Mouse (Mus musculus) spleen, adult 2 months (tissue): ENCODE results near the gene Gm42791. TPM values are rescaled to one million over a fixed set of nuclear protein-coding genes. Genes with fewer than 3 reads are reported as not detected.

ENCODE experiments used
- DNase-seq, 2 experiments: peaks; one replicate each; pipeline versions ENCODE4 v3.0.0 to v3.0.0-alpha.2; 2012 to 2021; ENCODE audit warnings: low spot score in 2 of 2, low read depth in 1 of 2
- H3K27ac ChIP-seq: fragments of 200-500 bp; 2 replicates; pipeline ENCODE4 v1.5.1; 2012; ENCODE audit warnings: low read length, inconsistent platforms; ENCODE audit not compliant: insufficient read depth
- H3K27me3 ChIP-seq: fragments of 200-500 bp; 2 replicates; pipeline ENCODE4 v1.6.1; 2012; ENCODE audit warnings: mild to moderate bottlenecking, moderate library complexity, low read length, inconsistent platforms; ENCODE audit not compliant: control insufficient read depth, insufficient read depth
- H3K36me3 ChIP-seq: fragments of 200-500 bp; 2 replicates; pipeline ENCODE4 v1.6.1; 2012; ENCODE audit warnings: mild to moderate bottlenecking, low read length, inconsistent platforms; ENCODE audit not compliant: control insufficient read depth, insufficient read depth
- H3K4me1 ChIP-seq: fragments of 200-500 bp; 2 replicates; pipeline ENCODE4 v1.6.1; 2011; ENCODE audit warnings: inconsistent platforms; ENCODE audit not compliant: control insufficient read depth, insufficient read depth, insufficient read length
- H3K4me3 ChIP-seq: fragments of 200-500 bp; 2 replicates; pipeline ENCODE4 v1.5.1; 2011; ENCODE audit warnings: mild to moderate bottlenecking, inconsistent platforms; ENCODE audit not compliant: insufficient read depth, insufficient read length; ENCODE audit errors: extremely low read depth
- CTCF ChIP-seq: fragments of 200-500 bp; IDR thresholded peaks from 2 replicates; pipeline ENCODE4 v1.5.1; 2011; ENCODE audit warnings: mild to moderate bottlenecking, inconsistent platforms; ENCODE audit not compliant: insufficient read depth, insufficient read length, insufficient replicate concordance; ENCODE audit errors: extremely low read depth
- POLR2A ChIP-seq: fragments of 200-500 bp; IDR thresholded peaks from 2 replicates; pipeline ENCODE4 v1.6.1; 2011; ENCODE audit warnings: low read depth, low read length, inconsistent platforms
- WGBS: fragments of 180-500 bp; shearing (Covaris S2); methylation state at CpG from one replicate; pipeline ENCODE4 v1.1.7; 2018; 5-methylcytosine and 5-hydroxymethylcytosine counted together
- polyA plus RNA-seq: library from polyadenylated mRNA; depleted of rRNA; stranded (reverse); fragments of >200 nt; gene quantifications from 2 replicates; pipeline ENCODE4 v1.2.3, GENCODE M21; 2012

The Gm42791 gene
- polyA plus RNA-seq, 1 experiment = not detected

DNA sequence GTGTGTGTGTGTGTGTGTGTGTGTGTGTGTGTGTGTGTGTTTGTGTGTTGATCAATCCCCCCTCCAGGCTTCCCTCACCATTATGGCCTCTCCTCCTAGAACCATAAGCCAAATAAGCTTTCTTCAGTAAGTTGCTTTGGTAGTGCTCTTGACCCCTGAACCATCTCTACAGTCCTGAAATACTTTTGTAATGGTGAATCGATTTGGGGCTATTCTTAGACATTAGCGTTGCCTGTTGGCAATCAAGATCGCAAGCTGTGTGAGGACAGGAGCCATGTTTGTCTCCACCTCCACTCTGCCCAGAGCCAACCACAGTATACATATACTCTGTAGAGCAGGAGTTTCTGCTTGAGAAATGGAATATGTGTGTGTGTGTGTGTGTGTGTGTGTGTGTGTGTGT is 14.2 kb upstream of the Gm42791 start:
- no peak for DNase-seq
- WGBS = 81% methylated on average over 3 of the region's 3 CpGs
- Histone ChIP-seq H3K27ac (no peak overlapping the region), H3K4me3 (no peak overlapping the region), H3K36me3 (no peaks in the 10 kb centered on the region), H3K27me3 (no peaks in the 10 kb centered on the region), H3K4me1 (peaks cover 9% of the 10 kb centered on the region; the same call in 1 of the 2 replicates)
- no peak for TF ChIP-seq POLR2A
- TF ChIP-seq CTCF = no peak

- TF ChIP-seq POLR2A (no peak), CTCF (no peak)
- 45% methylated on average over 5 of the region's 5 CpGs for WGBS
- Histone ChIP-seq H3K4me3 (no peak overlapping the region), H3K36me3 (no peaks in the 10 kb centered on the region), H3K4me1 (peaks cover 2% of the 10 kb centered on the region; the same call in 1 of the 2 replicates), H3K27ac (no peak overlapping the region), H3K27me3 (no peaks in the 10 kb centered on the region)
- DNase-seq = no peak
Measured at GRCm38 (mm10) chr5:149007295-149007646, 12.3 kb upstream of the Gm42791 start.

- WGBS = 4% methylated on average over 26 of the region's 26 CpGs
- TF ChIP-seq POLR2A (no peak), CTCF (peak; percentile 91)
- Histone ChIP-seq H3K4me1 (peaks cover 2% of the 10 kb centered on the region; the same call in 1 of the 2 replicates), H3K27me3 (no peaks in the 10 kb centered on the region), H3K27ac (peak overlapping the region; percentile 17), H3K4me3 (peak overlapping the region; percentile 46), H3K36me3 (no peaks in the 10 kb centered on the region)
- DNase-seq = peak; percentile 82 to 97
Measured at GRCm38 (mm10) chr5:149006362-149007294, 11.7 kb upstream of the Gm42791 start.

DNA sequence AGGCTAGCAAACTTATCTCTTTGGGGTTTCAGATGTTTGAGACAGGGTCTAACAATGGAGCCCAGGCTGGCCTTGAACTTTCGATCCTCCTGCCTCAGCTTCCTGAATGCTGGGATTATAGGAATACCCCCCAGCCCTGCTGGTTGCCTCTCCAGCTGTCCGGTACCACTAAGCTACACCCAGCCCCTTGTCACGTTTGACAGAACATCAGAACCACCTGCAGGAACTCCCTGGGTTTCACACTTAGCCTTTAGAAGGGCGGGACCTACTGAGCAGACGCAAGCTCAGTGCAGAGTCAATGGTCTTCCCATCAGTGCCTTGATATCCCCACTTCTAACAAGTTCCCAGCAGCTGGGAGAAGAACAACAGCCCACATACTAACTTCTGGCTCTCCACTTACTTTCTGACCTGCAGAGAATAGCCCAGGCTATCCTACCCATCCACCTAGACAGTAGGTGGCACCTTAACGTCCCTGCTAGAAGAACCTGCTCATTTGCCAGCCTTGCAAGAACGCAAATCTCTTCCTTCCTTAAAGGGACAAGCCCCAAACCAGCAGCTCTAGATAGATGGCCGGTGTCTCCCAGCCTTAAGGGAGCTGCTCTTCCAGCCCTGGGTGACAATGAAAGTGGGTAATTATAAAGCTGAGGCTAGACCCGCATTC is 10.9 kb upstream of the Gm42791 start:
- 15% methylated on average over 9 of the region's 9 CpGs for WGBS
- Histone ChIP-seq H3K27me3 (no peaks in the 10 kb centered on the region), H3K36me3 (no peaks in the 10 kb centered on the region), H3K27ac (peak overlapping the region; percentile 17; the same call in 1 of the 2 replicates), H3K4me1 (peaks cover 2% of the 10 kb centered on the region; the same call in 1 of the 2 replicates), H3K4me3 (peak overlapping the region; percentile 46; the same call in 1 of the 2 replicates)
- TF ChIP-seq CTCF (no peak), POLR2A (no peak)
- peak in 1 of 2 experiments; percentile 35 for DNase-seq

- Histone ChIP-seq H3K4me1 (peaks cover 2% of the 10 kb centered on the region; the same call in 1 of the 2 replicates), H3K27me3 (no peaks in the 10 kb centered on the region), H3K4me3 (no peak overlapping the region), H3K36me3 (no peaks in the 10 kb centered on the region), H3K27ac (no peak overlapping the region)
- WGBS = 12% methylated on average over 9 of the region's 9 CpGs
- peak in 1 of 2 experiments; percentile 61 for DNase-seq
- TF ChIP-seq CTCF (no peak), POLR2A (no peak)
Measured at GRCm38 (mm10) chr5:149005083-149005482, 10.1 kb upstream of the Gm42791 start.

DNA sequence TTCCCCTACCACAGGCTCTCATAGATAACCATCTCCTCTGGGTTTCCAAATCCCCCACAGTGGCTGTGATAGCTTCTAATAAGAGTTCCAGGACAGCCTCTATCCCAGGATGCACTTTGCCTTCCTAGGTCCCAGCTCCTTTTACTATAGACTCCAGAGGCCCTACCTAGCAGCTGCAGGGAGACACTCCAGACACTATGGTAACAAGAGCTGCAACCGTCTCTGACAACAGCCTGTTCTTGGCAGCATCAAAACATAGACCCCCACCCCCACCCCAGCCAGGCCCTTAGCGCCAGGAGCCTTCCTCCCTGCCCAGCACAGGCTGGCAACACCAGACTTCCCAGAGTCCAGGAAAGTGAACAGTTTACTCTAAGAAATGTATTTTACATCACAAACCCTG is 8.2 kb upstream of the Gm42791 start:
- no peak for DNase-seq
- no peak overlapping the region for H3K27ac ChIP-seq

DNA sequence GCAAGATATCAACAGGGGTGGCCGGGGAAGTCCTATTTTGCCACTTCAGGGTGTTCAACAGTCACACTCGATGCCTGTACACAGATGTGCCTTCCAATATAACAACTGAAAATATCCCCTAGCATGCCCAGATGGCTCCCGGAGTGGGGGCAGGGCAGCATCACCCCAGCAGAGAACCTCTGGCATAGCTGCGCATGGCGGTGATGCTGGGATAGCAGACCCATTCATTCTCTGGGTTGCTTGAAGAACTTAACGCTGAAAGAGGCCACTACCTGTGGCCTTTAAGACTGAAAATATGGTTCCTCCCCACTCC is 7.8 kb upstream of the Gm42791 start:
- WGBS = 85% methylated on average over 6 of the region's 6 CpGs
- Histone ChIP-seq H3K4me3 (no peak overlapping the region), H3K36me3 (no peaks in the 10 kb centered on the region), H3K27me3 (no peaks in the 10 kb centered on the region), H3K27ac (no peak overlapping the region), H3K4me1 (peaks cover 2% of the 10 kb centered on the region; the same call in 1 of the 2 replicates)
- no peak for DNase-seq
- no peak for TF ChIP-seq POLR2A
- TF ChIP-seq CTCF = no peak

More for the DNA sequence above, 8.2 kb upstream of the Gm42791 start:
- TF ChIP-seq POLR2A (no peak), CTCF (no peak)
- no peak overlapping the region for H3K4me3 ChIP-seq
- H3K27me3 ChIP-seq = no peaks in the 10 kb centered on the region
- H3K36me3 ChIP-seq = no peaks in the 10 kb centered on the region
- peaks cover 2% of the 10 kb centered on the region; the same call in 1 of the 2 replicates for H3K4me1 ChIP-seq
- 81% methylated on average over 2 of the region's 2 CpGs for WGBS
